11 mouse cellular contexts compared by ENCODE assay signal in genomic region chr1:192416241-192416821, GRCm38 (mm10).
A peak's percentile ranks its signal among the peaks of the same experiment; 100 is the strongest.
DNase-seq lines count a peak whose midpoint lies in the region; ATAC-seq lines count a peak whose summit lies in the region.
"Had no signal": no experiment of that assay in that cellular context is flagged by ENCODE, and none has a peak within 500 bp of the region (broad histone marks: within the 10 kb centered on the region; RNA-seq: fewer than 3 reads in every experiment).

No protein-coding gene starts in this region.

- no peak overlapping the region for H3K9ac ChIP-seq in forebrain, embryonic 13.5 days
- H3K9ac ChIP-seq in forebrain, embryonic 11.5 days (ENCODE audit: low read length), result no peak overlapping the region
- no peak overlapping the region for H3K9ac ChIP-seq in midbrain, embryonic 11.5 days (ENCODE audit: low read length)
- H3K9ac ChIP-seq in midbrain, embryonic 13.5 days (replicated peaks), result no peak overlapping the region
- H3K9ac ChIP-seq: heart, embryonic 13.5 days; liver, embryonic 13.5 days had no signal

- peak; percentile 48; the same call in 1 of the 2 replicates for ATAC-seq in forebrain, embryonic 13.5 days
- ATAC-seq in forebrain, embryonic 11.5 days (replicated peaks; ENCODE audit: low FRiP score), result no peak
- no peak for ATAC-seq in midbrain, embryonic 11.5 days (ENCODE audit: low FRiP score)
- no peak for ATAC-seq in midbrain, embryonic 13.5 days

- 68% methylated on average over 9 of the region's 9 CpGs for WGBS in forebrain, embryonic 13.5 days
- WGBS in forebrain, embryonic 11.5 days, result 82% methylated on average over 9 of the region's 9 CpGs
- WGBS in midbrain, embryonic 11.5 days, result 78% methylated on average over 9 of the region's 9 CpGs
- WGBS in midbrain, embryonic 13.5 days, result 77% methylated on average over 9 of the region's 9 CpGs

- H3K4me2 ChIP-seq in forebrain, embryonic 13.5 days, result no peak overlapping the region
- H3K4me2 ChIP-seq in forebrain, embryonic 11.5 days (ENCODE audit: low read depth, low read length, severe bottlenecking), result no peak overlapping the region
- no peak overlapping the region for H3K4me2 ChIP-seq in midbrain, embryonic 11.5 days
- no peak overlapping the region for H3K4me2 ChIP-seq in midbrain, embryonic 13.5 days (replicated peaks)
- H3K4me2 ChIP-seq: heart, embryonic 13.5 days; liver, embryonic 13.5 days had no signal

- no peak for DNase-seq in forebrain, embryonic 11.5 days (ENCODE audit: low spot score)
- peak; percentile 19 for DNase-seq in midbrain, embryonic 11.5 days (ENCODE audit: low spot score, missing footprints)
- DNase-seq in cerebellum, postnatal 25 days, result peak; percentile 60 to 63
- peak; percentile 21 for DNase-seq in retina, postnatal 1 day
- DNase-seq in testis, postnatal 14 days (ENCODE audit: low spot score), result no peak
- no peak for DNase-seq in right cerebral cortex, postnatal 36 days (ENCODE audit: low spot score in 2 of 2)
- DNase-seq: liver, embryonic 13.5 days; thymus, postnatal 36 days had no signal

- H3K27ac ChIP-seq in forebrain, embryonic 13.5 days, result no peak overlapping the region
- no peak overlapping the region for H3K27ac ChIP-seq in forebrain, embryonic 11.5 days (ENCODE audit: low read depth, low read length)
- H3K27ac ChIP-seq in midbrain, embryonic 11.5 days (ENCODE audit: low read depth, low read length), result no peak overlapping the region
- no peak overlapping the region for H3K27ac ChIP-seq in midbrain, embryonic 13.5 days
- H3K27ac ChIP-seq: heart, embryonic 13.5 days; liver, embryonic 13.5 days had no signal

- no peaks in the 10 kb centered on the region for H3K36me3 ChIP-seq in forebrain, embryonic 13.5 days (ENCODE audit: poor library complexity, severe bottlenecking)
- H3K36me3 ChIP-seq in forebrain, embryonic 11.5 days (ENCODE audit: control insufficient read depth, insufficient read depth, low read length), result no peaks in the 10 kb centered on the region
- H3K36me3 ChIP-seq in midbrain, embryonic 11.5 days (ENCODE audit: control insufficient read depth, insufficient read depth, low read length), result no peaks in the 10 kb centered on the region
- H3K36me3 ChIP-seq in midbrain, embryonic 13.5 days, result no peaks in the 10 kb centered on the region
- H3K36me3 ChIP-seq: heart, embryonic 13.5 days; liver, embryonic 13.5 days had no signal

- no peaks in the 10 kb centered on the region for H3K4me1 ChIP-seq in forebrain, embryonic 13.5 days
- H3K4me1 ChIP-seq in forebrain, embryonic 11.5 days (replicated peaks; ENCODE audit: control insufficient read depth, insufficient read depth, low read length), result no peaks in the 10 kb centered on the region
- no peaks in the 10 kb centered on the region for H3K4me1 ChIP-seq in midbrain, embryonic 11.5 days (ENCODE audit: control insufficient read depth, insufficient read depth, low read length)
- H3K4me1 ChIP-seq in midbrain, embryonic 13.5 days (replicated peaks), result no peaks in the 10 kb centered on the region
- H3K4me1 ChIP-seq: heart, embryonic 13.5 days; liver, embryonic 13.5 days had no signal

- H3K4me3 ChIP-seq in forebrain, embryonic 13.5 days, result no peak overlapping the region
- H3K4me3 ChIP-seq in forebrain, embryonic 11.5 days (ENCODE audit: low read depth, low read length), result no peak overlapping the region
- H3K4me3 ChIP-seq in midbrain, embryonic 11.5 days (ENCODE audit: low read depth, low read length), result no peak overlapping the region
- no peak overlapping the region for H3K4me3 ChIP-seq in midbrain, embryonic 13.5 days (replicated peaks)
- H3K4me3 ChIP-seq: heart, embryonic 13.5 days; liver, embryonic 13.5 days had no signal

- H3K27me3 ChIP-seq in forebrain, embryonic 13.5 days, result no peaks in the 10 kb centered on the region
- no peaks in the 10 kb centered on the region for H3K27me3 ChIP-seq in forebrain, embryonic 11.5 days (ENCODE audit: control insufficient read depth, insufficient read depth, low read length)
- H3K27me3 ChIP-seq in midbrain, embryonic 11.5 days (ENCODE audit: control insufficient read depth, insufficient read depth, low read length), result no peaks in the 10 kb centered on the region
- H3K27me3 ChIP-seq in midbrain, embryonic 13.5 days, result no peaks in the 10 kb centered on the region
- H3K27me3 ChIP-seq: heart, embryonic 13.5 days; liver, embryonic 13.5 days had no signal

- no peaks in the 10 kb centered on the region for H3K9me3 ChIP-seq in forebrain, embryonic 13.5 days (replicated peaks)
- H3K9me3 ChIP-seq in forebrain, embryonic 11.5 days (ENCODE audit: control insufficient read depth, low read length), result no peaks in the 10 kb centered on the region
- no peaks in the 10 kb centered on the region for H3K9me3 ChIP-seq in midbrain, embryonic 11.5 days (ENCODE audit: control insufficient read depth, low read length)
- H3K9me3 ChIP-seq in midbrain, embryonic 13.5 days, result no peaks in the 10 kb centered on the region
- H3K9me3 ChIP-seq: heart, embryonic 13.5 days; liver, embryonic 13.5 days had no signal

Comparison
In these comparisons a context has a peak if more than half of its experiments do, and no peak if none do; other contexts are left out.
1. DNase-seq: peak in midbrain, embryonic 11.5 days (single experiment), cerebellum, postnatal 25 days (2 of 2) and retina, postnatal 1 day (single experiment); none in forebrain, embryonic 11.5 days (single experiment), testis, postnatal 14 days (single experiment) and right cerebral cortex, postnatal 36 days (0 of 2).